Mouse (Mus musculus): ENCODE measurements around the gene Gfm1. TPM values are rescaled to one million over a fixed set of nuclear protein-coding genes. Genes with fewer than 3 reads are reported as not detected.

The Gfm1 gene
- polyA plus RNA-seq, 1 experiment from 2014 or later = 37.8 TPM

DNA sequence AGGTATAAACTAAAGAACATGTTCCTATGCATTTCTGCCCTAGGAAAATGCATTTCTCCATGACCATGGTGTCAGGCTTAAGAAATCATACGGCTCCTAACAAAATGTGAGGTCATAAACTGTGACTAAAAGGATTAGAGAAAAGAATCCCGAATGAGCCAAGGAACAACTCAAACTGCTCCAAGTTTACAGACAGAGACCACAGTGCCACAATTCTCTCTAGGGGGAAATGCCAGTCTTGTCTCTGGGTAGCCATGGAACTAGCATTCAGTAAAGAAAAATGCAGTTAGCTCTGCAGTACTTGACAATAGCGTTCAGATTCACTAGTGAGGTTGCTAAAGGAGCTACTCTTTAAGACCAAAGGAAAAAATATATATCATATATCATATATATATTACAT is 30.0 kb downstream of the Gfm1 start:
- WGBS (ENCODE audit: insufficient replicate concordance) = 88% methylated on average over 3 of the region's 3 CpGs
- H3K4me1 ChIP-seq (ENCODE audit: insufficient read depth) = peaks cover 11% of the 10 kb centered on the region
- no peak for DNase-seq

DNA sequence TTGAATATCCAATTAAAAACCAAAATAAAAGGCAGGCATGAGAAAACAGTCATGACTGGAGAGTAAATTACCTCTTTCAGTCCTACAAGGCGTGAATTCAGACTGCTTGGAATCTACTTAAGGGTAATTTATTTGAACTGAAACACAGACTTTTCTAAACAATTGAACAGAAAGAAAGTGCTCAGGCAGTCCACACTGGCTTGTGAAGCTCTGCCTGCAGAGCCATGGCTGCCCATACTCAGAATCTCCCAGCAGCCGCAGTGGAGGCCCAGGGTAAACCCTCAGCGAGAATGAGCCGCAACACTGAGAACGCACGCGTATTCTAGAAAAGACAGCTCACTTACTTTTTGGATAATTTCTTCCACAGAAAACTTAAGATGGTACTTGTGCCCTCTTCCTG is 32.1 kb downstream of the Gfm1 start:
- peaks cover 11% of the 10 kb centered on the region for H3K4me1 ChIP-seq (ENCODE audit: insufficient read depth)
- no peaks in the 10 kb centered on the region for H3K9me3 ChIP-seq (ENCODE audit: low read length)
- H3K36me3 ChIP-seq (replicated peaks; ENCODE audit: insufficient read depth, low read length) = peaks cover 35% of the 10 kb centered on the region
- no peak for TF ChIP-seq EP300 (IDR thresholded peaks at IDR 0.05; ENCODE audit: low read depth)
- TF ChIP-seq CTCF (IDR thresholded peaks at IDR 0.05; ENCODE audit: low read depth) = no peak
- no peak overlapping the region for H3K4me3 ChIP-seq (ENCODE audit: low read depth, low read length)
- WGBS (ENCODE audit: insufficient replicate concordance) = 93% methylated on average over 7 of the region's 7 CpGs
- H3K27ac ChIP-seq (ENCODE audit: low read depth) = no peak overlapping the region
- no peak for ATAC-seq
- H3K27me3 ChIP-seq (ENCODE audit: insufficient read depth, low read length) = no peaks in the 10 kb centered on the region
- H3K9ac ChIP-seq (replicated peaks) = no peak overlapping the region
- H3K4me2 ChIP-seq (ENCODE audit: low read depth, low read length) = no peak overlapping the region
- DNase-seq = no peak

More for the DNA sequence above, 30.0 kb downstream of the Gfm1 start:
- Histone ChIP-seq H3K4me3 (ENCODE audit: low read depth, low read length) (no peak overlapping the region), H3K4me2 (ENCODE audit: low read depth, low read length) (no peak overlapping the region), H3K9me3 (ENCODE audit: low read length) (no peaks in the 10 kb centered on the region), H3K27me3 (ENCODE audit: insufficient read depth, low read length) (no peaks in the 10 kb centered on the region), H3K27ac (ENCODE audit: low read depth) (no peak overlapping the region), H3K9ac (replicated peaks) (no peak overlapping the region), H3K36me3 (replicated peaks; ENCODE audit: insufficient read depth, low read length) (peaks cover 41% of the 10 kb centered on the region)
- TF ChIP-seq EP300 (IDR thresholded peaks at IDR 0.05; ENCODE audit: low read depth) = no peak
- TF ChIP-seq CTCF (IDR thresholded peaks at IDR 0.05; ENCODE audit: low read depth) = no peak
- ATAC-seq = no peak

DNA sequence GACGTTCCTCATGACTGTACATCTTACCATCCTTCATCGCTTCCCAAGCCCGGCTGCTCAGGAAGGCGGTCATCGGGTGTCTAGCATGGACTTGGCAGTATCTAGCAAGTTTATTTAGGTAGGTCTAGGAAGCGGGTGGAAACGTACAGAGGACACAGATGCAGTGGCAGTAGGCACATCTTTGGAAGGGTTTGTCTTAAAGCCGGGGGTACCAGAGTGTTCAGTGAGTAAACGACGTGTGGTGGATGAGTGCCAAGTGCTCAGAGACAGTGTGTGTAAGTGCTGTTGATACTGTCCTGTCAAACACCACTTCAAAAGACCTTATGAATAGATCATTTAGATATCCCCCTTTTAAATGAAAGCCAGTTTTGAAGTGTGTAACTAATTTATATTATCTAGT is 32.7 kb downstream of the Gfm1 start:
- Histone ChIP-seq H3K4me3 (ENCODE audit: low read depth, low read length) (peak overlapping the region; percentile 55), H3K9ac (replicated peaks) (no peak overlapping the region), H3K9me3 (ENCODE audit: low read length) (no peaks in the 10 kb centered on the region), H3K27ac (ENCODE audit: low read depth) (no peak overlapping the region), H3K27me3 (ENCODE audit: insufficient read depth, low read length) (no peaks in the 10 kb centered on the region), H3K36me3 (replicated peaks; ENCODE audit: insufficient read depth, low read length) (peaks cover 30% of the 10 kb centered on the region), H3K4me1 (ENCODE audit: insufficient read depth) (peaks cover 11% of the 10 kb centered on the region), H3K4me2 (ENCODE audit: low read depth, low read length) (peak overlapping the region; percentile 92)
- no peak for TF ChIP-seq EP300 (IDR thresholded peaks at IDR 0.05; ENCODE audit: low read depth)
- no peak for DNase-seq
- WGBS (ENCODE audit: insufficient replicate concordance) = 50% methylated on average over 10 of the region's 10 CpGs
- ATAC-seq = no peak

DNA sequence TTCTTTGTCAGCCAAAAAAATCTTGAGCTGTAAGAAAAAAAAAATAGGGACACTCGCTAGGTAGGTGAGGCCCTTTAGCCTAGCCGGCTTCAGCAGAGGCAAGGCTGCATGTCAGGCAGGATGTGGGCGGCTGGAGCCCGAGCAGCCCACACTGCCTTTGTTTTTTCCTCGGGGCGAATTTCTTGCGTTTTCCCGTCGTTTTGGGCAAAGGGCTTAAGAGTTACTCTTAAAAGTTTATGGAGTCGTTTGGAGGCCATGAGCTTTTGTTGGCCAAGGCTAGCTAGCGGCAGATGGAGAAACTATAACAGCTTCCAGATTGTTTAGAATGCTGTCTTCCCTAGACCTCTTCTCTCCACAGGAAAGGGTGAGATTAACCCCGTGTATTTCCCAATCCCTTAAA is 33.1 kb downstream of the Gfm1 start:
- H3K9me3 ChIP-seq (ENCODE audit: low read length) = no peaks in the 10 kb centered on the region
- peak overlapping the region; percentile 48; the same call in 1 of the 2 replicates for H3K27ac ChIP-seq (ENCODE audit: low read depth)
- peaks cover 11% of the 10 kb centered on the region for H3K4me1 ChIP-seq (ENCODE audit: insufficient read depth)
- H3K27me3 ChIP-seq (ENCODE audit: insufficient read depth, low read length) = no peaks in the 10 kb centered on the region
- TF ChIP-seq EP300 (IDR thresholded peaks at IDR 0.05; ENCODE audit: low read depth) = no peak
- TF ChIP-seq CTCF (IDR thresholded peaks at IDR 0.05; ENCODE audit: low read depth) = no peak
- H3K9ac ChIP-seq (replicated peaks) = peak overlapping the region; percentile 69
- H3K36me3 ChIP-seq (replicated peaks; ENCODE audit: insufficient read depth, low read length) = peaks cover 30% of the 10 kb centered on the region
- peak overlapping the region; percentile 55 for H3K4me3 ChIP-seq (ENCODE audit: low read depth, low read length)
- DNase-seq = no peak
- peak; percentile 5; the same call in 1 of the 2 replicates for ATAC-seq
- H3K4me2 ChIP-seq (ENCODE audit: low read depth, low read length) = peak overlapping the region; percentile 92
- 3% methylated on average over 12 of the region's 12 CpGs for WGBS (ENCODE audit: insufficient replicate concordance)

DNA sequence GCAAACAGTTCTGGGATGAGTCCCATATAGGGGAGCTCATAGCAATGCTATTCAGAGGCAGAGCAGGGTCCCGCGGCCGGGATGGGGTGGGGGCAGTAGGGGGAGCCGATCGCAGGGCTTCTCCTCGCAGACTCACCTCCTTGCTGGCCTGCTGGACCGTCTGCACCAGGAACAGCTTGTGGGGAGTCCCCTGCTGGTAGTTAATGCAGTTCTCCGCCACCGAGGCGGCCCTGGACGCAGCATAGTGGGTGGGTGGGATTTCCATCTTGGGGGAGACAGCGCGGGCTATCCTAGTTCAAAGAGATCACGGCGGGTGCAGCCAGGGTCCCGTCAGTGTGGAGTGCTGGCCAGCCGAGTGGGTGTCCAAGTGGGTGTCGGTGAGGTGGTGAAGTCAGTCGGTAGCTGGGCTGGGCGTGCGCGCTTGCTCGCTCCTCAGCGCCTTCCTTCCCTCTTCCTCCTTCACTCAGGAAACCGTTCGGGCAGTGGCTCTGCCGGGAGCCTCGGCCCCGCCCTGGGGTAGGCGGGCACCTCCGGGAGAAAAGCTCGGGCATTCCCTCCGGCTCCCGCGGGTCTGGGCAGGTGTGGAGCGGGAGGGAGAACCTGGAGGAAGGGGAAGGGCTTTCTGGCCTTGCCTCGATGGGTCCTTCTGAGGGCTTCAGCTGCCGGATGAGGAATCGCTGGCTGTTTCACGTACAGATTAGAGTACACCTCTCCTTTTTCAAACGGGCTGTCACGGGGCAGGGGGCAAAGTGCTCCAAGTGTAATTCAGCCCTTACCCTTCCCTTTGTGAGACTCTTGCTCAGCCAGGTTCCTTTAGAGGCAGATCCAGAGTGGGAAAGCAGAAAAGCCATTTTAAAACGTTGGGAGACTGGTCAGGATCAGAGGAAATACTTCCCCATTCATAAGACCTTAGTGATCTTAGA is 33.8 kb downstream of the Gfm1 start, which contains the start of gene Lxn:
TSS of gene Lxn (minus strand) at position 477 of the 923 bp plus-strand sequence.
- H3K4me2 ChIP-seq (ENCODE audit: low read depth, low read length) = peak within 1 kb of the TSS; percentile 92
- H3K27me3 ChIP-seq (ENCODE audit: insufficient read depth, low read length) = no peaks in the 10 kb centered on the region
- peaks cover 29% of the 10 kb centered on the region for H3K36me3 ChIP-seq (replicated peaks; ENCODE audit: insufficient read depth, low read length)
- peak within 1 kb of the TSS; percentile 48 for H3K27ac ChIP-seq (ENCODE audit: low read depth)
- no peaks in the 10 kb centered on the region for H3K9me3 ChIP-seq (ENCODE audit: low read length)
- TF ChIP-seq CTCF (IDR thresholded peaks at IDR 0.05; ENCODE audit: low read depth) = peak; percentile 32; the same call in 1 of the 2 replicates
- TF ChIP-seq EP300 (IDR thresholded peaks at IDR 0.05; ENCODE audit: low read depth) = no peak
- peak within 1 kb of the TSS; percentile 55 for H3K4me3 ChIP-seq (ENCODE audit: low read depth, low read length)
- ATAC-seq (peak; percentile 68), DNase-seq (peak; percentile 64)
- H3K9ac ChIP-seq (replicated peaks) = peak within 1 kb of the TSS; percentile 69
- WGBS (ENCODE audit: insufficient replicate concordance) = under 1% methylated on average over 43 of the region's 43 CpGs
- peaks cover 11% of the 10 kb centered on the region for H3K4me1 ChIP-seq (ENCODE audit: insufficient read depth)

DNA sequence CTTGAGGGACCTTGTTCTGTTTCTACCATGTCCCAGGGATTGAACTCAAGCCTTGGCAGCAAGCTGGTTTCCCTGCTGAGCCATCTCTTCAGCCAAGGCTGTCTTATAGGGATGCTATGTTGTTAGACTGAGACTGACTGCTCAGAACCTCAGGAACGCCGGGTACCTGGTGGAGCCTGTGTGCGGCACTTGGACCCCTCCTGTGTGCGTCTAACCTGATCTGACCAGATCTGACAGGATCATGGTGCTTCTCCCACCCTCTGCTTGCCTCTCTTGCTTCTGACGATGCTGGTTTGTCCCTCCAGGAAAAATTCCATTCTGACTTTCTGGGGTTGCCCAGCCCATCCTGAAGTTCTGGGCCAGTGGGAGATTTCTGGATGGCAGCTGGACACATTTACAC is 36.7 kb downstream of the Gfm1 start:
- peaks cover 16% of the 10 kb centered on the region for H3K36me3 ChIP-seq (replicated peaks; ENCODE audit: insufficient read depth, low read length)
- TF ChIP-seq CTCF (IDR thresholded peaks at IDR 0.05; ENCODE audit: low read depth) (no peak), EP300 (IDR thresholded peaks at IDR 0.05; ENCODE audit: low read depth) (no peak)
- H3K4me3 ChIP-seq (ENCODE audit: low read depth, low read length) = no peak overlapping the region
- no peaks in the 10 kb centered on the region for H3K9me3 ChIP-seq (ENCODE audit: low read length)
- H3K27me3 ChIP-seq (ENCODE audit: insufficient read depth, low read length) = no peaks in the 10 kb centered on the region
- DNase-seq = no peak
- H3K4me1 ChIP-seq (ENCODE audit: insufficient read depth) = peaks cover 13% of the 10 kb centered on the region
- no peak for ATAC-seq
- no peak overlapping the region for H3K4me2 ChIP-seq (ENCODE audit: low read depth, low read length)
- H3K27ac ChIP-seq (ENCODE audit: low read depth) = no peak overlapping the region
- H3K9ac ChIP-seq (replicated peaks) = no peak overlapping the region
- 97% methylated on average over 5 of the region's 5 CpGs for WGBS (ENCODE audit: insufficient replicate concordance)

Data from liver, postnatal 0 days (tissue).